Mouse (Mus musculus) liver, embryonic 14.5 days (tissue): ENCODE results near the gene Pnmt.

Experiments
- CTCF ChIP-seq: IDR thresholded peaks from 2 replicates; pipeline ENCODE4 v1.5.1; 2016; ENCODE audit warnings: antibody characterized with exemption, low read depth, control low read depth
- EP300 ChIP-seq: IDR thresholded peaks from 2 replicates; pipeline ENCODE4 v1.6.1; 2016; ENCODE audit warnings: antibody characterized with exemption, low read depth

DNA sequence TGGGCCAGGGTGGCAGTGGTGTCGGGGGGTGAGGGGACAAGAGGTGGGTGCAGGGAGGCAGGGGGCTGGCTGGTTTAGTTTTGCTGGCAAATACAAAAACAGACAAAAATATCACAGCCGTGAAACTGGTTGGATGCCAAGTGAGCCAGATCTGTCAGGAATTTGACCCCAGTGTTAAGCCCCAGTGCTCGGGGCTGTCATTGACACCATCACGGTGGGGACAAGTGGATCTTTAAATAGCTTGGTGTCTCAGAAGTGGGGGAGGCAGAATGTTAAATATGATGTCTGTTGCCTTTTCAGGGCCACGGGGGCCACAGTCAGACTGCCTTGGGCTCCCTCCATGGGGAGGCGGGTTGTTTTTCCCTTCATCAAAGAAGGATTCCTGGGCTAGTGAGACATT lies 8.1 kb downstream of the Pnmt start:
- TF ChIP-seq CTCF (no peak), EP300 (no peak)
